Mouse (Mus musculus) midbrain, embryonic 13.5 days (tissue): ENCODE results near the gene Plin1. TPM values are rescaled to one million over a fixed set of nuclear protein-coding genes. Genes with fewer than 3 reads are reported as not detected.

ENCODE experiments used
- ATAC-seq: fragments of 200-750 bp; cut with Nextera tagmentation; 2 replicates; pipeline ENCODE4 v1.8.0; 2017; ENCODE audit warnings: mild to moderate bottlenecking, moderate TSS enrichment, moderate library complexity
- H3K27ac ChIP-seq: fragments of 300-500 bp; sonication (generic); 2 replicates; pipeline ENCODE4 v1.5.1; 2015; ENCODE audit warnings: inconsistent platforms, mild to moderate bottlenecking, moderate library complexity
- H3K27me3 ChIP-seq: fragments of 300-500 bp; sonication (generic); 2 replicates; pipeline ENCODE4 v1.6.1; 2015; ENCODE audit warnings: mild to moderate bottlenecking, inconsistent platforms
- H3K36me3 ChIP-seq: fragments of 300-500 bp; sonication (generic); 2 replicates; pipeline ENCODE4 v1.6.1; 2015; ENCODE audit warnings: mild to moderate bottlenecking, inconsistent platforms
- H3K4me1 ChIP-seq: fragments of 300-500 bp; sonication (generic); replicated peaks from 2 replicates; pipeline ENCODE4 v1.6.1; 2015; ENCODE audit warnings: inconsistent platforms
- H3K4me2 ChIP-seq: fragments of 300-500 bp; sonication (generic); replicated peaks from 2 replicates; pipeline ENCODE4 v1.6.1; 2015; ENCODE audit warnings: moderate library complexity, mild to moderate bottlenecking, inconsistent platforms
- H3K4me3 ChIP-seq: fragments of 300-500 bp; sonication (generic); replicated peaks from 2 replicates; pipeline ENCODE4 v1.5.1; 2015; ENCODE audit warnings: mild to moderate bottlenecking, inconsistent platforms
- H3K9ac ChIP-seq: fragments of 300-500 bp; sonication (generic); replicated peaks from 2 replicates; pipeline ENCODE4 v1.6.1; 2015; ENCODE audit warnings: mild to moderate bottlenecking, inconsistent platforms
- H3K9me3 ChIP-seq: fragments of 300-500 bp; sonication (generic); 2 replicates; pipeline ENCODE4 v1.6.1; 2016; ENCODE audit warnings: mild to moderate bottlenecking, inconsistent platforms
- WGBS: fragments of 180-500 bp; shearing (Covaris S2); methylation state at CpG from one replicate; pipeline ENCODE4 v1.1.7; 2015; 5-methylcytosine and 5-hydroxymethylcytosine counted together
- polyA plus RNA-seq: library from polyadenylated mRNA; unstranded; fragments of >200 nt; fragmentation: Nextera tagmentation; extraction: Ambion mirVana; gene quantifications from 2 replicates; pipeline ENCODE4 v1.2.1, GENCODE M21; 2015

Gene Plin1
- polyA plus RNA-seq, 1 experiment from 2014 or later = not detected

DNA sequence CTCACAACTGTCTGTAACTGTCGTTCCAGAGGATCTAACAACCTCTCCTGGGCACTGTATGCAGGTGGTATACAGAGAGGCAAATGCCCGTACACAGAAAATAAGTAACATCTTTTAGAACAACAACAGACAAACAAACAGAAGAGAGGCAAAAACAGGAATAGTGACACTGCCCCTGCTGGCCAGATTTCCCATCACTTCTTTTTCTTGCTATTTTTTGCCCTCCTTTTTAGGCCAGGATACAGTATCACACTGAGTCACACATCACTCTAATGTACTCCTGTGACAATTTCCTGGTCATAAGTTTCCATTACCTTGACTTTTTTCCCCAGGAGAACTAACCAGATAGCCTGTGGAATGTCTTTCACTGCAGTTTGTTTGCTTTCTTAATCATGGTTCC is 23.6 kb upstream of the Plin1 start:
- Histone ChIP-seq H3K4me3 (no peak overlapping the region), H3K4me2 (no peak overlapping the region), H3K36me3 (no peaks in the 10 kb centered on the region), H3K9me3 (no peaks in the 10 kb centered on the region), H3K4me1 (no peaks in the 10 kb centered on the region), H3K27ac (no peak overlapping the region), H3K27me3 (no peaks in the 10 kb centered on the region), H3K9ac (no peak overlapping the region)
- 47% methylated on average over 2 of the region's 2 CpGs for WGBS
- ATAC-seq = no peak

DNA sequence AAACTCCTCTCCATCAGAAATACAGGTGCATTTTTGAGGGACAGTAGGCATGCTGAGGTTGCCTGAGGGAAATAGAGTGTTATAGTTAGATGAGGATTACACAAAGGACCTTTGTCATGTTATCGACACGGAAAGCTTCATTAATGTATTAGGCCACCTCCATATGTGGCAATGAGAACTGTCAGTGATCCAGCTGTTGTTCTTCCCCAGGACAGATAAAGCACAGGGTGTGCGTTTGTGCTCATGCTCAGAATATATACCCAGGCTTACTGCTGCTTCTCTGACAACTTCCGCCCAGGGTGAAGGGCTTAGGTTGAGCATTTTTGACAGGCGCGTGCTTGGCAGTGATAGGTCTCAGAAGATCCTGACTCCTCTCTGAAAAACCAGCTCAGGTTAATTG is 16.8 kb upstream of the Plin1 start:
- H3K4me2 ChIP-seq = no peak overlapping the region
- ATAC-seq = no peak
- WGBS = 89% methylated on average over 6 of the region's 6 CpGs
- no peak overlapping the region for H3K4me3 ChIP-seq
- H3K9me3 ChIP-seq = no peaks in the 10 kb centered on the region
- 0 out of 2 replicates have a peak, but pooled peaks cover 3% of the 10 kb centered on the region for H3K27me3 ChIP-seq
- no peaks in the 10 kb centered on the region for H3K36me3 ChIP-seq
- H3K4me1 ChIP-seq = no peaks in the 10 kb centered on the region
- no peak overlapping the region for H3K27ac ChIP-seq
- no peak overlapping the region for H3K9ac ChIP-seq

DNA sequence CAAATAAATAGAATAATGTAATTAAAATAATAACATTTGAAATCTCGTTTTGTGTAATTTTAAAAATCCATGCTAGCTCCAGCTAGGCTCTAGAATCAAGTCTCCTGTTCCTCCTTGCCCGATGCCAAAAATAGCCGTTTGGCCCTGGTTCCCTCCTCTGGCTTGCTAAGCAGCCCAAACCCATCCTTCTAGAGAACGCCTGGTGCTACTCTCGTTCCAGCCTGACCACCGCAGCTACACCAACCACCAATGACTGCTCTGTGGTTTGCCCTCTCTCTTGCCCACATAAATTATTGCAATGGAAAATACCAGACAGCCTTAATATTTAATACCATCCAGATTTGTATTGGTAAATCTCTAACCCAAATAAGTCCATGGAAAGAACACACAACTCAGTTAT is 15.0 kb upstream of the Plin1 start:
- Histone ChIP-seq H3K4me1 (peaks cover 8% of the 10 kb centered on the region), H3K27ac (no peak overlapping the region), H3K27me3 (0 out of 2 replicates have a peak, but pooled peaks cover 3% of the 10 kb centered on the region), H3K4me3 (no peak overlapping the region), H3K36me3 (no peaks in the 10 kb centered on the region), H3K9me3 (no peaks in the 10 kb centered on the region), H3K9ac (no peak overlapping the region), H3K4me2 (no peak overlapping the region)
- no peak for ATAC-seq
- WGBS = 81% methylated on average over 6 of the region's 6 CpGs

GRCm38 (mm10) chr7:79744585-79744984 is 11.9 kb upstream of the Plin1 start:
- 85% methylated on average over 5 of the region's 5 CpGs for WGBS
- ATAC-seq = no peak

GRCm38 (mm10) chr7:79744051-79744450 is 11.3 kb upstream of the Plin1 start:
- Histone ChIP-seq H3K27ac (no peak overlapping the region), H3K27me3 (no peaks in the 10 kb centered on the region), H3K4me1 (peaks cover 12% of the 10 kb centered on the region), H3K4me3 (no peak overlapping the region), H3K9ac (no peak overlapping the region), H3K36me3 (no peaks in the 10 kb centered on the region), H3K4me2 (no peak overlapping the region), H3K9me3 (no peaks in the 10 kb centered on the region)
- no peak for ATAC-seq
- 92% methylated on average over 9 of the region's 9 CpGs for whole genome bisulfite sequencing

More at GRCm38 (mm10) chr7:79744585-79744984, 11.9 kb upstream of the Plin1 start:
- Histone ChIP-seq H3K4me2 (no peak overlapping the region), H3K4me1 (peaks cover 12% of the 10 kb centered on the region), H3K9me3 (no peaks in the 10 kb centered on the region), H3K36me3 (no peaks in the 10 kb centered on the region), H3K27me3 (0 out of 2 replicates have a peak, but pooled peaks cover 2% of the 10 kb centered on the region), H3K27ac (no peak overlapping the region), H3K4me3 (no peak overlapping the region), H3K9ac (no peak overlapping the region)

DNA sequence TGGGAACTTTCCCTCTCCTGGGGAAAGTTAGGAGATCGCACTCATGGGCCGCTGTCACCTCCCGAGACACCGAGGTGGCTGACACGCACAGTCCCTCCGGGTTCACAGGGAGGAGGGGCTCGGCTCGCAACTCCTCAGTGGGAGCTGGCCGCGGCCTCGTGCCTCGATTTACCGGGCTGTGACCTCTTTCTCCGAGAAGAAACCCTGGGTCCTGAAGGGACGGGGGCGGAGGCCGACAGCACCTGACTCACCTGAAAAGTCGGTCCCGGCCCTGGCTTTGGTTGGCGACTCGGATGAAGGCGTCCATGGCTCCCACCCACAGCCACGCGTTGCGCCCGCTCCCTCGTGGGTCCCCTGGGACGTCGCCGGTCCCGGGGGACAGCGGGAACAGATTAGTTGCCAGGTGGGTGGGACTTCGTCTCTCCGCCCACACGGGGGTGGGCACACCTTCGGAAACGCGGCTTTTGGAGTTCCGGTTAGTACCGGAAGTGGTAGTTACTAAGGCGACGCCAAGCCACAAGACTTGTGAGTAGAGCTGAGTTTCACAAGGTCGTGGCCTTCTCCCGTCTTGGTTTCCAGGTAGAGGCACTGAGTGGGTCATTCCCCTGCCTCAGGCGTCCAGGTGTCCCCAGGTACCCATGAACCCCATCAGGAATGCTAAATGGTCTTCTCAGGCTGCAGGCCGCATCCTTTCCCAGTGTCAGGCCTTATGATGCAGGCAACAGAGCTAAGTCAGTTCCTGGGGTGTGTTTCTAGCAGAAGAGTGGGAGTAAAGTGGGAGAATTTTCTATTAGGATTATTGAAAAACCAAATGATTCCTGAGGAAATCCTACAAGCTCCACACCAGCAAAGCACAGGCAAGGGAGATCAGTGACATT is 10.2 kb upstream of the Plin1 start, which contains the start of the genes Pex11a and Wdr93:
Gene Pex11a, minus strand, starts transcription at position 473 of the 878 bp plus-strand sequence.
Gene Wdr93, plus strand, starts transcription at position 505 of the 878 bp plus-strand sequence.
- peak within 1 kb of the TSS; percentile 79 for H3K4me2 ChIP-seq
- peak; percentile 90 for ATAC-seq
- peak within 1 kb of the TSS; percentile 70 for H3K9ac ChIP-seq
- no peaks in the 10 kb centered on the region for H3K36me3 ChIP-seq
- peaks cover 12% of the 10 kb centered on the region for H3K4me1 ChIP-seq
- no peaks in the 10 kb centered on the region for H3K27me3 ChIP-seq
- peak within 1 kb of the TSS; percentile 65 for H3K4me3 ChIP-seq
- no peak within 1 kb of the TSS for H3K27ac ChIP-seq
- H3K9me3 ChIP-seq = no peaks in the 10 kb centered on the region
- 3% methylated on average over 46 of the region's 46 CpGs for WGBS

- Histone ChIP-seq H3K27me3 (no peaks in the 10 kb centered on the region), H3K36me3 (peaks cover 6% of the 10 kb centered on the region; the same call in 1 of the 2 replicates), H3K9me3 (no peaks in the 10 kb centered on the region), H3K27ac (no peak overlapping the region), H3K4me3 (peak overlapping the region; percentile 65), H3K4me2 (peak overlapping the region; percentile 79), H3K9ac (peak overlapping the region; percentile 70), H3K4me1 (peaks cover 12% of the 10 kb centered on the region)
- WGBS = 23% methylated on average over 11 of the region's 11 CpGs
- no peak for ATAC-seq
Observed at GRCm38 (mm10) chr7:79742277-79742658, 9.6 kb upstream of the Plin1 start.

- Histone ChIP-seq H3K9me3 (no peaks in the 10 kb centered on the region), H3K9ac (no peak overlapping the region), H3K4me2 (no peak overlapping the region), H3K4me1 (peaks cover 12% of the 10 kb centered on the region), H3K36me3 (peaks cover 12% of the 10 kb centered on the region; the same call in 1 of the 2 replicates), H3K27me3 (no peaks in the 10 kb centered on the region), H3K4me3 (no peak overlapping the region), H3K27ac (no peak overlapping the region)
- ATAC-seq = no peak
- WGBS = 80% methylated on average over 4 of the region's 4 CpGs
Observed at GRCm38 (mm10) chr7:79740279-79740678, 7.6 kb upstream of the Plin1 start.

DNA sequence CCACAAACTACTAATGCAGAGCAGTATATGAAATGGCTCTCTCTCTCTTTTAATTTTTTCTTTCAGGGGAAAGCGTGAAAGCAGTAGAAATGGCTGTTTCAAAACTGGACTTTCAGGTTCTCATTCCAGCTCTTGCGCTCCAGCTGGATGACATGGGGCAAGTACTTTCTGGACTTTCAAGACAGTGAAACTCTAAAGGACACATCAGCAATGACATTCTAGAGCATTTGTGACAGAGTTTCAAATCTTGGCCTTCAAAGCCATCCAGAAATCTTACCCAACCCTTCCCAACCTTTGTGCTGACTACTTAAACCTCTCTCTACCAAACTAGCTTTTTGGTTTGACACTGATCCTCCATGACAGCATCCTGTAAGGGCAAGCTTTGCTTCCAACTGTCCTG is 6.2 kb upstream of the Plin1 start:
- H3K4me1 ChIP-seq = peaks cover 12% of the 10 kb centered on the region
- H3K9ac ChIP-seq = no peak overlapping the region
- H3K27ac ChIP-seq = no peak overlapping the region
- H3K4me3 ChIP-seq = no peak overlapping the region
- peaks cover 12% of the 10 kb centered on the region; the same call in 1 of the 2 replicates for H3K36me3 ChIP-seq
- H3K9me3 ChIP-seq = no peaks in the 10 kb centered on the region
- ATAC-seq = no peak
- WGBS = 92% methylated on average over 2 of the region's 2 CpGs
- H3K27me3 ChIP-seq = no peaks in the 10 kb centered on the region
- no peak overlapping the region for H3K4me2 ChIP-seq

GRCm38 (mm10) chr7:79736511-79736910 is 3.8 kb upstream of the Plin1 start:
- no peak overlapping the region for H3K9ac ChIP-seq
- no peaks in the 10 kb centered on the region for H3K9me3 ChIP-seq
- no peak for ATAC-seq
- H3K4me1 ChIP-seq = no peaks in the 10 kb centered on the region
- H3K4me2 ChIP-seq = no peak overlapping the region
- WGBS = 92% methylated on average over 14 of the region's 14 CpGs
- H3K27ac ChIP-seq = no peak overlapping the region
- H3K36me3 ChIP-seq = peaks cover 12% of the 10 kb centered on the region; the same call in 1 of the 2 replicates
- H3K27me3 ChIP-seq = no peaks in the 10 kb centered on the region
- no peak overlapping the region for H3K4me3 ChIP-seq

- Histone ChIP-seq H3K4me1 (no peaks in the 10 kb centered on the region), H3K9me3 (no peaks in the 10 kb centered on the region), H3K4me2 (no peak overlapping the region), H3K27ac (no peak overlapping the region), H3K4me3 (no peak overlapping the region), H3K9ac (no peak overlapping the region), H3K27me3 (0 out of 2 replicates have a peak, but pooled peaks cover 3% of the 10 kb centered on the region), H3K36me3 (peaks cover 12% of the 10 kb centered on the region; the same call in 1 of the 2 replicates)
- no peak for ATAC-seq
- 83% methylated on average over 8 of the region's 8 CpGs for WGBS
Observed at GRCm38 (mm10) chr7:79734563-79734962, 1.9 kb upstream of the Plin1 start.

GRCm38 (mm10) chr7:79731438-79731837 is 1.3 kb downstream of the Plin1 start:
- 67% methylated on average over 13 of the region's 13 CpGs for WGBS
- no peak for ATAC-seq

More at GRCm38 (mm10) chr7:79731438-79731837, 1.3 kb downstream of the Plin1 start:
- Histone ChIP-seq H3K9ac (no peak overlapping the region), H3K27me3 (peaks cover 3% of the 10 kb centered on the region; the same call in 1 of the 2 replicates), H3K4me1 (no peaks in the 10 kb centered on the region), H3K9me3 (no peaks in the 10 kb centered on the region), H3K27ac (no peak overlapping the region), H3K36me3 (0 out of 2 replicates have a peak, but pooled peaks cover 1% of the 10 kb centered on the region), H3K4me3 (no peak overlapping the region), H3K4me2 (no peak overlapping the region)
